Mouse (Mus musculus) left cerebral cortex, adult 18-20 months (tissue): ENCODE data around the gene Rab43. TPM values are rescaled to one million over a fixed set of nuclear protein-coding genes. Genes with fewer than 3 reads are reported as not detected.

Experiments used
- DNase-seq, 2 experiments: peaks; one replicate each; pipeline ENCODE4 v3.0.0; 2021 to 2022; ENCODE audit warnings: low spot score in 2 of 2, mixed read lengths in 1 of 2
- total RNA-seq, 2 experiments: library from RNA; stranded (reverse); gene quantifications; 2 replicates each; pipeline ENCODE4 v1.2.3; 2021

Rab43 gene
- total RNA-seq, 2 experiments from 2014 or later = 12.9 to 23.7 TPM

DNA sequence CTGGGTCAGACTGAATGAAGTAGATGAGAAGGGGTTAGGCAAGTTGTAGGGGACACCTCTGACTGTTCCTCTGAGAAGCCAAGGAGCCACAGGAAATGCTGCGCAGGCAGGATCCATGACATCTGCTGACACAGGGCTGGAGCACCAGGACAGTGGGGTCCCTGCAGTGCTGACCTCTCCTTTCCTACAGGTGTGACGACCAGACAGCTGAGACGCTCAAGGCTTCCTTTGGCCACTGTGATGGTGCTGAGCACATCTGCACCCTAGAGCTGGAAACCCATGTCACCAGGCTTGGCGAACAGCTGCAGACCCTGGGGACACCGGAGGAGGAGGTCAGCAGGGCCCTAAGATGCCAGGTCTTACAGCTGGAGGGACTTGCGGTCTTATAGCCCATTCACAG is 60.4 kb downstream of the Rab43 start:
- no peak for DNase-seq

DNA sequence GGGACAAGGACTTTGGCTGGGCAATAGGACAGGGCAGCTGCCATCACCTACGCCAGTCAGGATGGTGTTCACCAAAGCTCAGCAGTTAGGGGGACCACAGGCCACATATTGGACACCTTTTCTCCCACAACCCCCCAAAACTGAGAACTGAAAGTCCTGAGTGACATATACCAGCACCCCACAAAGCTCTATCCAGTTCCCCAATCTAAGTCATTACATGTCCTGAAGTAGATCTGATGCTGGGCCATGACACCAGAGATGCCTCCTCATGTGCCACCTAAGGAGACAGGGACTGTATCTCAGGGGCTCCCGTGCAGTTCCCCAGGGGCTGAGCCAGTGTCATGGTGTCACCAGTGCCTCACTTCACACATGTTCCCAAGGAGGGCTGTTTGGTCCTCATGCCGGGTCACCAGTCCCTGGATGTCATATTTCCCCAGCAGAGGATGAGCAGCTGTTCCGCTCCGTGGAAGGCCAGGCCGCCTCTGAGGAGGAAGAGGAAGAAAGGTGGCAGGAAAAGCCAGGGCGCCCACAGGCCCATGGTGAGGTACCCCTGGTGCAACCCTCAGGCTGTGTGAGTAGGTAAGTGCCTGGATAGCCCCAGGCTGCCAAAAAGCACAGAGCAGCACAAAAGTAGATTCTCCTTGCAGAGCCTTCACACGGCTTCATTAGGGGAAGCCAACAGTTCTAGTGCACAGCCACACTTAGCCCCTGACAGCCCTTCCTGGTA is 61.6 kb downstream of the Rab43 start:
- DNase-seq = no peak

GRCm38 (mm10) chr6:87748531-87748930 is 63.4 kb downstream of the Rab43 start:
- DNase-seq = no peak

DNA sequence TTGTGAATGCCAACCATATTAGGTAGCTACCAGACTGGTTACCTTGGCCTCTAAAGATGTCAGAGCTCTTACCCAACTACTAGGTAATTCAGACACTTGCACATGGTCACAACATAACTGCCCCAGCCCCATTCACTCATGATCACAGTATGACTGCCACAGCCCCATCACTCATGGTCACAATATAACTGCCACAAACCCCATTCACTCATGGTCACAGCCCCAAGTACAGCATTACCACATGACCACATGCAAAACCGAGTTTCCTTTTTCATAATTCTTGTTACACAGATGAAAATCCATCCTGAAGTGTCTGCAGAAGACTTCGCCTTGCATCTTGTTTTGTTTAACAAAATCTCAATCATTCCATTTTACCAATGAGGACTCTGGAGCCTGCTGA is 63.9 kb downstream of the Rab43 start:
- no peak for DNase-seq

GRCm38 (mm10) chr6:87746849-87747248 is 65.1 kb downstream of the Rab43 start:
- no peak for DNase-seq

- DNase-seq = no peak
Observed at GRCm38 (mm10) chr6:87746059-87746458, 65.9 kb downstream of the Rab43 start.

DNA sequence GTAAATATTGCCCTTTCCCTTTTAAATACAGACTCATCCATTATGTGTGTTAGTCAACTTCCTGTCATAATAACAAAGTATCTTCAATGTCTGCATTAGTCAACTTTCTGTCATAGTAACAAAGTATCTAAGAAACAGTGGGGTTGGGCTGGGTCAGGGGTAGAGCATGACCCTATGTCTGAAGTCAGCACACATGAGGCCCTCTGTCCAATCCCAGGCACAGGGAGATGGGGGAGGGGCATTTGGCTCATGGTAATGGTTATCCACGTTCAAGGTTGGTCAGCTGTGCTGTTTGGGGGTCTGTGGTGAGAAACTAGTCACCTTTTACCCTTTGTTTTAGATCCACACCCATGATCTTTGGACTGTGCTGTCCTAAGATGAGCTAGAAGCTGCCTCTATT is 66.7 kb downstream of the Rab43 start:
- no peak for DNase-seq

DNA sequence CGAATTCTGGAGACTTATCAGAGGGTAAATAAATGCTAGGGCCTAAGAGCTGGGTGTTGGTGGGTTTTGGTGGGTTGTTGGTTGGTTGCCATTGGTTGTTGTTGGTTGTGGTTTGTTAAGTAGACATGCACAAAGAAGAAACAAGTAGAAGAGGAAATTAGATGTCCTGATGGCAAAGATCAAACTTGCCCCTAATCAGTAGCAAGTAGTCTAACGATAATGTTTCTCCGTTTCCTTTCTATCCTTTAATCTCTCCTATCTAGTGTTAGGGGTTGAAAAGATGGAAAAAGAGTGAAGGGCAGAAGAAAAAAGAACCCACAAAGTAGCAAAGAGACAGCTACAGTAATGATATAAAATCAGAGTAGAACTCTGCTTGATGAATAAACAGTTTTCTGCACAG is 67.3 kb downstream of the Rab43 start:
- DNase-seq = no peak

- no peak for DNase-seq
Observed at GRCm38 (mm10) chr6:87743281-87743680, 68.7 kb downstream of the Rab43 start.

DNA sequence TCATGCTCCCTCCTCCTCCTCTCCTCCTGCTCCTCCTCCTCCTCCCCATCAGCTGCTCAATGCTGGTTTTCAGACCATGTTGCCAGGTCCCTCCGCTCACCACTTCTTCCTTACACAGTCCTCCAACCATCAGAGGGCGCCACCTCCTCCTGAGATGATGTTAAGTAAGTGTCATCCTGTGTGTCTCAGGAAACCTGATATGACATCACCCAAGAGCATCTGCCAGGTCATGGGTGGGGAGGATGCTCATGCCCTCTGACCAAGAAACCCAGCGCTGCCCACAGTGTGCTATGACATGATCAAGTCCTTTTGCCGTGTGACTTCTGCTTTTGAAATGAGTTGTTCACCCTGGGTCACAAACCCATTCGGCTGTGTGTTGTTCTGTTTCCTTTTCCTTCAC is 69.2 kb downstream of the Rab43 start:
- no peak for DNase-seq

GRCm38 (mm10) chr6:87741978-87742377 is 70.0 kb downstream of the Rab43 start:
- DNase-seq = no peak

GRCm38 (mm10) chr6:87740496-87740895 is 71.5 kb downstream of the Rab43 start:
- no peak for DNase-seq

DNA sequence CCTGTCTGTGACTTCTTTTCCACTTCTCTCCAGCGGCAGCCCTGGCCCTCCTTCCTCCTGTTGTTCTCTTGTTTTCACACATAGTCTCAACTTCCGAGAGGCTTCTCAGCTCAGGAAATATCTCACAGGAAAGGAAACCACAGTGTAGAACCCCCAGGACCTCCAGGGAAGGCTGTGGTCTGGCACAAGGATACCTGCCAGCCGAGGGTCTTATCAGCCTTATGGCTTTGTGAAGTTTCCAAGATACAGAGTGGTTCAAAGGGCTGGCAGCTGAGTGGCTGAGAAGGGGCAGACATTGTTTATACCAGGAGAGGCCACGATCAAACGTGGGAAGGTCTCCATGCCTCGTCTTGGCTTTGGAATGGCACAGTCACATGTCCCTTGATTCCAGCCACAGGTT is 72.1 kb downstream of the Rab43 start:
- no peak for DNase-seq

Other genes with a start within 250 kb of the Rab43 start
- under 1 TPM; 0.14 to 0.46 TPM for gene Prokr1, start 221.4 kb downstream of the Rab43 start, total RNA-seq
- 1 to 10 TPM; 9.2 to 9.8 TPM for gene Aplf, start 140.0 kb downstream of the Rab43 start, total RNA-seq
- 1 to 10 TPM; 4.9 to 5.6 TPM for gene Efcc1, start 81.3 kb downstream of the Rab43 start, total RNA-seq
- gene Gp9, start 34.1 kb downstream of the Rab43 start, total RNA-seq = under 1 TPM; 0.80 to 0.86 TPM
- gene Gm45140, start 23.6 kb upstream of the Rab43 start, total RNA-seq = 1 to 10 TPM in 1 of 2 experiments, under 1 TPM in 1; 0.53 to 2.2 TPM
- gene Isy1, start 26.6 kb upstream of the Rab43 start, total RNA-seq = 10 to 100 TPM; 28.0 to 34.2 TPM
- 100 to 1,000 TPM; 276 to 291 TPM for gene Cnbp, start 38.9 kb upstream of the Rab43 start, total RNA-seq
- 100 to 1,000 TPM; 233 to 239 TPM for gene Copg1, start 75.7 kb upstream of the Rab43 start, total RNA-seq
- gene Hmces, start 101.8 kb upstream of the Rab43 start, total RNA-seq = 10 to 100 TPM; 27.8 to 28.9 TPM
- 10 to 100 TPM; 55.5 to 61.6 TPM for gene H1fx, start 169.5 kb upstream of the Rab43 start, total RNA-seq
- gene Rab7, start 233.1 kb upstream of the Rab43 start, total RNA-seq = 100 to 1,000 TPM; 341 to 343 TPM